Mouse (Mus musculus) testis, adult 2 months (tissue): ENCODE data around the gene Lrrc38.
A peak's percentile ranks its signal among the peaks of the same experiment; 100 is the strongest.

Source experiments
- CTCF ChIP-seq: fragments of 200-500 bp; IDR thresholded peaks from 2 replicates; pipeline ENCODE4 v1.5.1; 2012; ENCODE audit warnings: low read depth, mild to moderate bottlenecking, inconsistent platforms, low read length, moderate library complexity; ENCODE audit not compliant: control insufficient read depth, insufficient read depth, insufficient replicate concordance
- POLR2A ChIP-seq: fragments of 200-500 bp; IDR thresholded peaks from 2 replicates; pipeline ENCODE4 v1.6.1; 2012; ENCODE audit warnings: low read depth, mild to moderate bottlenecking, inconsistent platforms, low read length, moderate library complexity; ENCODE audit not compliant: control insufficient read depth

DNA sequence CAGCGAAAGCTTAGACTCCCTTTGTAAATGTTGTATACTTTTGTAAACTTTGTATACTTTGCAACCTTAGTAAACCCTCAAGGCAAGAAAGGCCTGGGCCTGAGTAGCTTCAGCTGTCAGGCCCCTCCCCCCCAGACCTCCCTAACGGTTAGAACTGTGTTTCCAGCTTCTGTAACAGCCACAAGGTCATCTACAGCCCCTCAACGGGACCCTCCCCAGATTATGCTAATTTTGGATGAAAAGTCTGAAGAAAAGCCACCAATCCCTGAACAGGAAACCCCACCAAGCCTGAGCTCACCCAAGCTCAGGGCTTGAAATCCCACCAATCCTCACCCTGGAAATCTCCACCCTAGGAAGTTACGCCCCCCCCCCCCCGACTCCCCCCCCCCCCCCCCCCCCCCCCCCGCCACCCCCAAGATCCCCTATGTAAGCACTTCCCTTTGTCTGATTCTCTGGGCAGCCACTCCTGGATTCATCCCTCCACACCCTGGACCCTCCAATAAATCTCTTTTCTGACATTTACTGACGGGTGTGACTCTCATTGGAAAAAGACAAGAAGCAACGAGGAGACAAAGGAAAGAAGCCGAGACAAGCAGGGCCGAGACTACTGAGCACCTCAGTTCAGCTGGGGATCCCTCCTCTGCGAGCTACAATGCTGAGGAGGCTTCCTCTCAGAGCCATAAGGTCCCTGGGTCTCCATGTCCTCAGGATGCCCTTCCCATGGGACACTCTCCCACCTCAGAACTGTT lies 25.2 kb upstream of the Lrrc38 start:
- TF ChIP-seq POLR2A (0 out of 2 replicates have a peak, but pooled peaks have one; percentile 21), CTCF (no peak)
